Mouse (Mus musculus): ENCODE measurements around the gene Vps50.

DNA sequence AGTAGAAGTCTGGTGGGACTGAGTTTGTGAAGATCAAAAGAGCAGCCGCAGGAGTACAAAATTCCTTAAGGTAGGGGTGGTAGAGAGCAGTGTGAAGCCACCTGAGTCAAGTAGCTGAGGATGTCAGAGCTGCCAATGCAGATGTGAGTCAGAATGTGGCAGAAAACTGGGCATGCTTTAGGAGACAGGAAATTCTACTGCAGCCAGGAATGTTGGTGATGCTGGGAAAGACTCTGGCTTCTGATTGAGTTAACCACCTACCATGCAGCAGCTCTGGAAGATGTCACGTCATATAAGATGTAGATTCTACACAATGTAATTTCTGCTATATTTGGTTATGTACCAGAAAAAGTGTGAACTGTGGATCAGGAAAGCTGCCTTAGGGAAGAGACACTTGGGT is 114.6 kb downstream of the Vps50 start:
- no peak for TF ChIP-seq FLI1 (IDR thresholded peaks at IDR 0.05; ENCODE audit: low read length)
- no peak for TF ChIP-seq GATA1 (IDR thresholded peaks at IDR 0.05; ENCODE audit: borderline replicate concordance, low read length)

Data from megakaryocyte, embryonic 14.5 days (primary cell).